17 mouse cellular contexts compared by ENCODE assay signal in the genomic region with DNA sequence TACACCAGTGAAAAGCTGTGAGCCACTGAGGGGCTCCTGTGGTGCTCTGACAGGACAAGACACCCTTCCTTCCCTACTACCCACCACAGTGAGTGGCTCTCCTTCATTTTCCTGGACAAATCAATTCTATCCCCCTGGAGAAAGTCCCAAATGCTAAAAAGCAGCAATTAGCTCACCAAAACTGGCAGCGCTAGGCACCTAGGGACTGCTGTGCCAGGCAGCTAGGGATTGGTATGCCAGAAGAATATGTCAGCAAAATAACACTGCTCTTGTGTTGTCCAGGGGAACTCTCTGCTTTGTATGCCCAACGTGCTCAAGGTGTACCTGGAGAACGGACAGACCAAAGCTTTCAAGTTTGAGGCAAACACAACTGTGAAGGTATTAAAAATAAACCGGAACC. TPM values are rescaled to one million over a fixed set of nuclear protein-coding genes. Genes with fewer than 3 reads are reported as not detected.
DNase-seq lines count a peak whose midpoint lies in the region; ATAC-seq and TF ChIP-seq lines count a peak whose summit lies in the region.
"Had no signal": no experiment of that assay in that cellular context is flagged by ENCODE, and none has a peak within 500 bp of the region (broad histone marks: within the 10 kb centered on the region; RNA-seq: fewer than 3 reads in every experiment).

No protein-coding gene starts in this region.

- H3K36me3 ChIP-seq in liver, embryonic 12.5 days, result no peaks in the 10 kb centered on the region
- H3K36me3 ChIP-seq: embryonic facial prominence, embryonic 10.5 days; embryonic facial prominence, embryonic 12.5 days had no signal

- H3K4me1 ChIP-seq in liver, embryonic 12.5 days, result 0 out of 2 replicates have a peak, but pooled peaks cover 9% of the 10 kb centered on the region

- no peaks in the 10 kb centered on the region for H3K9me3 ChIP-seq in liver, embryonic 12.5 days (replicated peaks)
- H3K9me3 ChIP-seq: embryonic facial prominence, embryonic 10.5 days; embryonic facial prominence, embryonic 12.5 days had no signal

- H3K27me3 ChIP-seq in liver, embryonic 12.5 days (replicated peaks), result peaks cover 21% of the 10 kb centered on the region
- H3K27me3 ChIP-seq: embryonic facial prominence, embryonic 12.5 days had no signal

- peak; percentile 23; the same call in 1 of the 2 replicates for ATAC-seq in frontal cortex, adult (ENCODE audit: low TSS enrichment)
- no peak for ATAC-seq in liver, embryonic 12.5 days
- ATAC-seq: forebrain, embryonic 14.5 days; forebrain, embryonic 16.5 days had no signal

- no peak overlapping the region for H3K4me2 ChIP-seq in liver, embryonic 12.5 days
- H3K4me2 ChIP-seq: embryonic facial prominence, embryonic 12.5 days had no signal

- H3K4me3 ChIP-seq in liver, embryonic 12.5 days, result no peak overlapping the region
- H3K4me3 ChIP-seq: embryonic facial prominence, embryonic 10.5 days; embryonic facial prominence, embryonic 12.5 days had no signal

- 74% methylated on average over 4 of the region's 4 CpGs for WGBS in liver, embryonic 12.5 days (ENCODE audit: insufficient replicate concordance)

- no peak overlapping the region for H3K27ac ChIP-seq in liver, embryonic 12.5 days
- H3K27ac ChIP-seq: embryonic facial prominence, embryonic 10.5 days; embryonic facial prominence, embryonic 12.5 days had no signal

- TF ChIP-seq POLR2A in brain, embryonic 14.5 days (IDR thresholded peaks at IDR 0.05; ENCODE audit: borderline replicate concordance, extremely low read depth, insufficient read depth, insufficient read length, poor library complexity, severe bottlenecking), result no peak

- TF ChIP-seq CTCF in brain, embryonic 14.5 days (IDR thresholded peaks at IDR 0.05; ENCODE audit: borderline replicate concordance, extremely low read depth, insufficient read depth, insufficient read length), result no peak

- H3K9ac ChIP-seq in liver, embryonic 12.5 days, result no peak overlapping the region
- H3K9ac ChIP-seq: embryonic facial prominence, embryonic 12.5 days had no signal

- DNase-seq in frontal cortex, postnatal 14 days (ENCODE audit: low spot score in 2 of 2), result no peak
- DNase-seq in layer of hippocampus, postnatal 36 days, result peak; percentile 27 to 40
- DNase-seq in layer of hippocampus, adult 11-12 months (ENCODE audit: low spot score), result no peak
- DNase-seq in brain, embryonic 14.5 days (ENCODE audit: low read depth), result peak; percentile 40
- DNase-seq: adrenal gland, adult 2 months; adrenal gland, postnatal 10 days; adrenal gland, postnatal 25 days; cerebellum, adult 11-12 months; cerebellum, adult 2 months; cerebellum, adult 9-10 months; cerebellum, postnatal 25 days had no signal

RNA-seq across cellular contexts. Expression of a gene that starts 35.4 kb away (rescaled TPM):
- 10 to 100 TPM; 13.9 to 17.4 TPM for total RNA-seq in layer of hippocampus, postnatal 36 days (2021)
- 11.8 and 13.6 TPM in 2 replicates for polyA plus RNA-seq in brain, embryonic 14.5 days (2012; rRNA removed)
- 8.7 and 8.8 TPM in 2 replicates for polyA plus RNA-seq in liver, embryonic 12.5 days (2016; fragmentation: Nextera tagmentation; extraction: Ambion mirVana)

Comparison
In these comparisons a context has a peak if more than half of its experiments do, and no peak if none do; other contexts are left out.
1. DNase-seq: peak in layer of hippocampus, postnatal 36 days (2 of 2) and brain, embryonic 14.5 days (single experiment); none in frontal cortex, postnatal 14 days (0 of 2) and layer of hippocampus, adult 11-12 months (single experiment).